Mouse (Mus musculus) hindbrain, embryonic 14.5 days (tissue): ENCODE results near the gene Ttyh1. TPM values are rescaled to one million over a fixed set of nuclear protein-coding genes. Genes with fewer than 3 reads are reported as not detected.
"Not testable (repeated sequence)": the region's sequence is repeated elsewhere in the genome, so short reads cannot be mapped to it uniquely, and the experiment has no call there.

Experiments
- ATAC-seq: fragments of 200-750 bp; cut with Nextera tagmentation; 2 replicates; pipeline ENCODE4 v1.8.0; 2017; ENCODE audit warnings: moderate number of reproducible peaks, mild to moderate bottlenecking, moderate TSS enrichment, moderate library complexity; ENCODE audit not compliant: low FRiP score
- DNase-seq: peaks from one replicate; pipeline ENCODE4 v3.0.0-alpha.2; 2015; ENCODE audit warnings: low spot score
- H3K27ac ChIP-seq: fragments of 300-500 bp; sonication (generic); 2 replicates; pipeline ENCODE4 v1.5.1; 2014; ENCODE audit warnings: mild to moderate bottlenecking, moderate library complexity
- H3K27me3 ChIP-seq: fragments of 300-500 bp; sonication (generic); 2 replicates; pipeline ENCODE4 v1.6.1; 2014; ENCODE audit warnings: mild to moderate bottlenecking, low read length, mixed read lengths; ENCODE audit not compliant: control insufficient read depth, insufficient read depth
- H3K36me3 ChIP-seq: fragments of 300-500 bp; sonication (generic); replicated peaks from 2 replicates; pipeline ENCODE4 v1.6.1; 2014; ENCODE audit not compliant: control insufficient read depth, insufficient read depth
- H3K4me1 ChIP-seq: fragments of 300-500 bp; sonication (generic); replicated peaks from 2 replicates; pipeline ENCODE4 v1.6.1; 2014; ENCODE audit warnings: antibody characterized with exemption, low read length, mixed read lengths; ENCODE audit not compliant: control insufficient read depth, insufficient read depth
- H3K4me2 ChIP-seq: fragments of 300-500 bp; sonication (generic); replicated peaks from 2 replicates; pipeline ENCODE4 v1.6.1; 2014; ENCODE audit warnings: mild to moderate bottlenecking, moderate library complexity
- H3K4me3 ChIP-seq: fragments of 300-500 bp; sonication (generic); replicated peaks from 2 replicates; pipeline ENCODE4 v1.5.1; 2014; ENCODE audit warnings: mild to moderate bottlenecking, low read length
- H3K9ac ChIP-seq: fragments of 300-500 bp; sonication (generic); 2 replicates; pipeline ENCODE4 v1.6.1; 2014
- H3K9me3 ChIP-seq: fragments of 300-500 bp; sonication (generic); 2 replicates; pipeline ENCODE4 v1.6.1; 2016; ENCODE audit warnings: low read length; ENCODE audit not compliant: control insufficient read depth
- WGBS: fragments of 180-500 bp; shearing (Covaris S2); extraction: QIAGEN DNeasy Blood & Tissue Kit; methylation state at CpG from one replicate; pipeline ENCODE4 v1.1.7; 2014; 5-methylcytosine and 5-hydroxymethylcytosine counted together
- polyA plus RNA-seq: library from polyadenylated mRNA; unstranded; fragments of >200 nt; fragmentation: Nextera tagmentation; extraction: Ambion mirVana; gene quantifications from 2 replicates; pipeline ENCODE4 v1.2.1, GENCODE M21; 2014

Ttyh1 gene
- polyA plus RNA-seq, 1 experiment from 2014 or later, result 151 TPM

DNA sequence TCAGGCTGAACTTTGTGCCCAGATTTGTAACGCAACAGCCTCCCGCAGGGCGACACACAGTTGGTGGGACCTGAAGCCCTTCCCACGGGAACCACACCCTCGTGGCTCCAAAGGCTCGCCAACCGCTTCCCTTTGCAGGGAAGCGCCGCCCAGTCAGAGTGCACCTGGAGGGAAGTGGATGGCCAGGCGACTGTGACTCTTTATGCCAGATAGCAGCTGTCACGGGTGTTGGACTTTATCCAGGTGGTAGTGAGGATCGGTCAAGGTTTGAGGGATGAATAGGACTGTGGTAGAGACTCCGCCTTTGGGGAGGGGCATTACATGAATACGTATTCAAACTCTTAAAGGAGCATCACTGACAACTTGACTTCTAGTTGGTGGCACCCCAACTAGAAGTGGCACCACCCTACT lies 31.6 kb downstream of the Ttyh1 start:
- peak; percentile 53 for DNase-seq
- Histone ChIP-seq H3K4me1 (peaks cover 29% of the 10 kb centered on the region), H3K9me3 (no peaks in the 10 kb centered on the region), H3K27ac (no peak overlapping the region), H3K9ac (peak overlapping the region; percentile 44), H3K4me2 (peak overlapping the region; percentile 93), H3K27me3 (peaks cover 31% of the 10 kb centered on the region), H3K36me3 (peaks cover 22% of the 10 kb centered on the region), H3K4me3 (peak overlapping the region; percentile 70)
- 7% methylated on average over 14 of the region's 14 CpGs for WGBS
- peak; percentile 13; the same call in 1 of the 2 replicates for ATAC-seq

DNA sequence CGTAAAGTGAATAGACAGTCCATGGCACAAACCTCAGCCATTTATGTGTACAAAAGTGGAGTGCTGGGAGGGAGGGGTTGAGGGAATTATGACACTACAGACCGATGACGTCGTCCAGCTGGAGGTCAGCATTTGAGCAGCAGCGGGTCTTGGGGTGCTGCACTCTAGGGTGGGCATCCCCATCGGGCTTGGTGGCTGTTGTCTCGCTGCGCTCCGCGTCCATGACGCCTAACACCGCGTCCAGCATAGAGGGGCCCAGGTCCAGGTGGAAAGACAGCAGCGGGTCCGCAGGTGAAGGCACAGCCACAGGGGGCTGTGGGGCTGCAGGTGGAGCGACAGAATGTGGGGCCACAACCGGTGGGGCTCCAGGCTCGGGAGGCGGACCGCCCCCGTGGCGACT lies 32.0 kb downstream of the Ttyh1 start:
- Histone ChIP-seq H3K27me3 (peaks cover 31% of the 10 kb centered on the region), H3K4me1 (peaks cover 29% of the 10 kb centered on the region), H3K9me3 (no peaks in the 10 kb centered on the region), H3K27ac (no peak overlapping the region), H3K36me3 (peaks cover 17% of the 10 kb centered on the region), H3K4me2 (peak overlapping the region; percentile 93), H3K4me3 (peak overlapping the region; percentile 70), H3K9ac (0 out of 2 replicates have a peak overlapping the region, but pooled peaks have one; percentile 22)
- DNase-seq, result no peak
- no peak for ATAC-seq
- WGBS, result 10% methylated on average over 22 of the region's 22 CpGs

DNA sequence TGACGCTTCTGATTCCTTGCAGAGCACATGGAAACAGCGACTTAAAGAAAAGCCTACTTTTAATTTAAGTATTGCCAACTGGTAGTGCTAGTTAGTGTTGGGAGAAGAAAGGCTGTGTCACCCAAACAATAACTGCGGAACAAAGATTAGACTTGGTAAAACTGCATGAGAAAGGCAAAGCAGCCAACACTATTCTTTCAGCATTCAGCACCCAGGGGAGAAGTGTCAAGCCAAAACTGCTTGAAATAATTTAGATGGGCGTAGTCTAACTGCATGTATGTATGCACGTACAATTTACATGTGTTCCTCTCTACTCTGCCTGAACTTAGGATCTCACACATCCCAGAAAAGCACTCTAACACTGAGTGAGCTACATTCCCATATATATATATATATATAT lies 35.1 kb downstream of the Ttyh1 start:
- H3K27me3 ChIP-seq, result peaks cover 31% of the 10 kb centered on the region
- ATAC-seq (no peak), DNase-seq (no peak)
- peaks cover 20% of the 10 kb centered on the region for H3K4me1 ChIP-seq
- H3K27ac ChIP-seq, result no peak overlapping the region
- no peaks in the 10 kb centered on the region for H3K36me3 ChIP-seq
- H3K4me2 ChIP-seq, result no peak overlapping the region
- WGBS, result 77% methylated on average over 5 of the region's 5 CpGs
- H3K9ac ChIP-seq, result no peak overlapping the region
- no peaks in the 10 kb centered on the region for H3K9me3 ChIP-seq
- H3K4me3 ChIP-seq, result no peak overlapping the region

DNA sequence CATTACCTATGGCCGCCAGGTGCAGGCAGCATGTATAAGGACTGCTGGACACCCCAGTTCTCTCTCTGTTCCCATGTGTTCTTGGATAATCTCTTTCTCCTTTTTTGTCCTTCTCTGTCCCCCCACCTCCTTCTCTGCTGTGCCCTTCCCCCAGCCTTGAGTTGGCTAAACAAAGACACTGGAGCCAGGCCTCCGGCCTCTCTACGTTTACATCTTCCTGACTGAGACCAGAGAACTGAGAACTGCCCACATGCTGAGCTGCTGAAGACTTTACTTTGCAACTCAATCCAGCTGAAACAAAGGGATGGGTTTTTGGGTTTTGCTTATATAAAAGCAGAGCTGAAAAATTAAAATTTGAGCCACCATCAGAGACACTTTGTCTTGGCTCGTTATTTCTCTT lies 35.8 kb downstream of the Ttyh1 start:
- H3K4me2 ChIP-seq, result no peak overlapping the region
- H3K4me3 ChIP-seq, result no peak overlapping the region
- H3K9me3 ChIP-seq, result no peaks in the 10 kb centered on the region
- 26% methylated on average over 4 of the region's 4 CpGs for WGBS
- ATAC-seq (no peak), DNase-seq (no peak)
- no peak overlapping the region for H3K9ac ChIP-seq
- peaks cover 16% of the 10 kb centered on the region for H3K4me1 ChIP-seq
- H3K27me3 ChIP-seq, result peaks cover 31% of the 10 kb centered on the region
- no peaks in the 10 kb centered on the region for H3K36me3 ChIP-seq
- H3K27ac ChIP-seq, result no peak overlapping the region

DNA sequence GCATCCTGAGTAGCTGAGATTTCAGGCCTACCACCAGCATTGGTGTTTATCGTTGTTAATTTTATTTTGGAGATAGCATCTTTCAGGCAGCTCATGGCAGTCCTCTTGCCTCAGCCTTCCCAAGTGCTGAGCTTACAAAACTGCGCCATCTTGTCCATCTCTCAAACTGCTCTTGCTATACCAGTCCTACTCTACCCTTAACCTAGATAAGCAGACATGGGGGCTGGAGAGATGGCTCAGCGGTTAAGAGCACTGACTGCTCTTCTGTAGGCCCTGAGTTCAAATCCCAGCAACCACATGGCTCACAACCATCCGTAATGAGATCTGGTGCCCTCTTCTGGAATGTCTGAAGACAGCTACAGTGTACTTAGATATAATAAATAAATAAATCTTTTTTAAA lies 42.4 kb downstream of the Ttyh1 start:
- ATAC-seq, H3K9me3 ChIP-seq, DNase-seq, H3K4me2 ChIP-seq, H3K4me3 ChIP-seq, H3K27me3 ChIP-seq, H3K9ac ChIP-seq, H3K4me1 ChIP-seq, H3K36me3 ChIP-seq, H3K27ac ChIP-seq: not testable (repeated sequence)
- over 99% methylated on average over 4 of the region's 4 CpGs for WGBS

DNA sequence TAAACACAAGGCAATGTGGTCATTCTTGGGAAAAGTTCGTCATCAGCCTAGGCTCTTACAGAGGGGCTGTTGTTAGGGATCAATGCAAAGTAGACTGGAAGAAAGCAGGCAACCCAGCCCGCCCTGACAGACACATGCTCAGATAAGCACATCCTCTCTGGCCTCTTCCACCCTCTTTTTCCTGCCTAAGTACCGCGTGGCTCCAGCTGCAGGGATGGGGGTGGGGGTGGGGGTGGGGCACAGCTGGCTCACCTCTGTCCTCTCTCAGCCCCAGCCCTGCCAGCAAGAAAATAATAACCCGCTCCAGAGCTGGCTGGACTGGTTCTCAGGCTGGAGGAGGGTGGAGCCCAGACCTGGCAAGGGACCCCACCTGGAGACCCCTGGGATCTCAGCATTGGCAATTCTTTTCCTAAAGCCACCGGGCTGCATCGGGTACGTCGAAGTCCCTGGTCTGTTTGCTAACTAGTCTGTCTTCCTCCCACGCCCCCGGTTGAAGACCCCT lies 44.4 kb downstream of the Ttyh1 start:
- no peak for DNase-seq
- peak overlapping the region; percentile 25 for H3K9ac ChIP-seq
- H3K9me3 ChIP-seq, result no peaks in the 10 kb centered on the region
- no peak for ATAC-seq
- peak overlapping the region; percentile 43 for H3K4me2 ChIP-seq
- peaks cover 5% of the 10 kb centered on the region for H3K4me1 ChIP-seq
- no peak overlapping the region for H3K27ac ChIP-seq
- 3% methylated on average over 11 of the region's 11 CpGs for WGBS
- peak overlapping the region; percentile 25 for H3K4me3 ChIP-seq
- no peaks in the 10 kb centered on the region for H3K36me3 ChIP-seq
- no peaks in the 10 kb centered on the region for H3K27me3 ChIP-seq

DNA sequence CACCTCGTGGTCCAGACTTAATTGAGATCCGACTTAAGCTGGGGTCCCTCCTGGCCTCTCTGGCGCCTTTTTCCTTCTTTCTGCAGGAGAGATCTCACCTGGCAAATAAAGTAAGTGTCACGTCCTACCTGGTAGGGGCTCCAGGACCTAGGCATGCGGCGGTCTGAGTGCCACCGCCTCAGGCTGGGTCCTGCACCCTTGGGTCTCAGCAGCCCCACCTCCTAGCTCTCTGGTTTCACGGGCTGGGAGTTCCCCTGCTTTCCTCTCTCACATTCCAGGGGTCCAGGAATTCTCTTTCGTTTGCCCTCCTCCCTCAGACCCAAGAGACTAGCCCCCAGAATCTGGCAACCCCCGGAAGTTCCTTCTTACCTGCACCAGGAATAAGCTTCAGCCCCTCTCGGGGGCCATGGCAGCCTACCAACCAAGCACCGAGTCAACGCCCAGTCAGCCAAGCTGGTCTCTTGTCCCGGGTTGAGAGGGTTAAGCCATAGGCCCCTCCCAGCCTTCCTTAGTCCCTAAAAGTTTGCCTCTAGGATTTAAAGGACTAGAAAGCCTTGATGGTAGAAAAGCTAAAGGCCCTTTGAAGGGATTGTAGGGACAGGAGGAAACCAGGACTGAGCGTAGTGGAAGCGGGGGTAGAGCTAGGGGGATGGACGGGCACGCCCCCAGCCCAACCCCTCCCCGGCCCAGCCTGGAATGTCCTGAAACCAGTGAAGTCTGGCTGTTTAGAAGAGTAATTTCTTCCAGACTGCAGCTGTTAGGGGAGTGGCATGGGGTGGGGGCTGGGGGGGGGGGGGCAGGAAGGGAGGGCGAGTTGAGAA lies 45.1 kb downstream of the Ttyh1 start, which contains the start of gene Cdc42ep5:
TSS of gene Cdc42ep5 (minus strand) at position 771 of the 821 bp plus-strand sequence.
- Histone ChIP-seq H3K27me3 (no peaks in the 10 kb centered on the region), H3K27ac (no peak within 1 kb of the TSS), H3K4me1 (peaks cover 5% of the 10 kb centered on the region), H3K4me2 (peak within 1 kb of the TSS; percentile 43), H3K4me3 (peak within 1 kb of the TSS; percentile 25), H3K36me3 (no peaks in the 10 kb centered on the region), H3K9me3 (no peaks in the 10 kb centered on the region), H3K9ac (peak within 1 kb of the TSS; percentile 25)
- DNase-seq (no peak), ATAC-seq (peak; percentile 70; the same call in 1 of the 2 replicates)
- WGBS, result under 1% methylated on average over 20 of the region's 20 CpGs

DNA sequence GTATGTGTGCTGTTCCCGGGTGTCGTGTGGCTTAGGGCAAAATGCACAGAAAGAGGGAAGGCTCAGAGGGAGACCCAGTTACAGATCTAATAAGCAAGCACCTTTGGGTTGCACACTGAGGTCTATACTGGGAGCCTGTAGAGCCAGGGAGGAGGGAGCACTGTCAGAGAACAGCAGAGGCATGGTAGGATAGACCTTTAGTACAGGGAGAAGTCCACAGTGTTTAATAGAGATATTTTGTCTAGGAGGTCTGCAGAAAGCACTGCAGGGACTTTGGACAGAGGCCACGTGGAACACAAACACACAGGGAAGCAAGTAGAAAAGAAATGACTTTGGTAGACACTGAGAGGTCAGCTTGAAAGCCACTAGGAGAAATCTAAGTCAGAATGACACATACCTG lies 46.1 kb downstream of the Ttyh1 start:
- peak overlapping the region; percentile 43; the same call in 1 of the 2 replicates for H3K4me2 ChIP-seq
- no peaks in the 10 kb centered on the region for H3K27me3 ChIP-seq
- H3K9ac ChIP-seq, result no peak overlapping the region
- H3K36me3 ChIP-seq, result no peaks in the 10 kb centered on the region
- ATAC-seq (no peak), DNase-seq (no peak)
- no peak overlapping the region for H3K27ac ChIP-seq
- no peaks in the 10 kb centered on the region for H3K9me3 ChIP-seq
- peaks cover 5% of the 10 kb centered on the region for H3K4me1 ChIP-seq
- 30% methylated on average over 3 of the region's 3 CpGs for WGBS
- no peak overlapping the region for H3K4me3 ChIP-seq

DNA sequence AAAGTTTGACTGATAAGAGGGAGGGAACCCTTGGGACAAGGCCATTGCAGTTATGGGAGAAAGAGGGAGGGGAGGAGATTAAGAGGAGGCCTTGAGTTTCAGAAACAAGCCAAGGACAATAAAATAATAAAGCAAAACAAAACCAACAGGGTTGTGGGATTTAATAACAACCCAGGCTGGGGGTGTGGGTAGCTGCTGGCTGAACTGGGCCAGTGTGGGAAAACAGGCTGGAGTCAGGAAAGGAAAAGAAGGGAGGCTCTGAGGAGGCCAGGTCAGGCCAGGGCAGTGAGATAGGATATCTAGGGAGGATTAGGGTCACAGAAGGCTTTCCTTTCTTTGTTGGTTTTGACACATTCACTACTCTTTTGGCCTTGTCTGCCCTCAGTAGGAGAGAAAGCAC lies 47.9 kb downstream of the Ttyh1 start:
- Histone ChIP-seq H3K4me1 (peaks cover 5% of the 10 kb centered on the region), H3K36me3 (no peaks in the 10 kb centered on the region), H3K27me3 (no peaks in the 10 kb centered on the region), H3K4me2 (no peak overlapping the region), H3K9me3 (no peaks in the 10 kb centered on the region), H3K27ac (no peak overlapping the region), H3K9ac (no peak overlapping the region), H3K4me3 (no peak overlapping the region)
- no peak for DNase-seq
- no peak for ATAC-seq
